Mouse (Mus musculus) MEL-GATA-1-ER (cell line): Measurements from ENCODE around the gene Plcl1.

Source experiments
- DNase-seq: peaks from one replicate; pipeline ENCODE4 v3.0.0-alpha.2; 2012; ENCODE audit warnings: low read depth; ENCODE audit errors: extremely low read depth

Gene Plcl1

GRCm38 (mm10) chr1:55606405-55606804, 200.7 kb downstream of the Plcl1 start:
- DNase-seq = no peak

GRCm38 (mm10) chr1:55612759-55613328, 207.1 kb downstream of the Plcl1 start:
- no peak for DNase-seq

DNA sequence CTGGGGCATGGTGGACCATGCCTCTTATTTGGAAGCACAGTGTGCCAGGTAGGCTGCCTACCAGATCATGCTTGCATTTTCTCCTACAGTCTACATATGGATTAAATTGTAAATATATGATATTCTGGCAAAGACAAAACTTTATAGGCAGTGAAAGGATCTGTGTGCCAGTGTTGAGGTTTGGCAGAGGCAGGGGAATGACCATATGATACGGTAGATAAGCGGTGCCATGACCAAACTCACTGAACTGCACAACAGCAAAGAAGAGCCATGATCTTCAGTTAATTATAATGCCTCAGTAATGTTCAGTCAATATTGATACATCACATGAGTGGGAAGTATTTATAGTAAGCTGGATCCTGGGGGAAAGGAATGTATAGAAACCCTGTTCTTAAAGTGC, 212.1 kb downstream of the Plcl1 start:
- no peak for DNase-seq

GRCm38 (mm10) chr1:55618617-55619286, 213.0 kb downstream of the Plcl1 start:
- DNase-seq = no peak

DNA sequence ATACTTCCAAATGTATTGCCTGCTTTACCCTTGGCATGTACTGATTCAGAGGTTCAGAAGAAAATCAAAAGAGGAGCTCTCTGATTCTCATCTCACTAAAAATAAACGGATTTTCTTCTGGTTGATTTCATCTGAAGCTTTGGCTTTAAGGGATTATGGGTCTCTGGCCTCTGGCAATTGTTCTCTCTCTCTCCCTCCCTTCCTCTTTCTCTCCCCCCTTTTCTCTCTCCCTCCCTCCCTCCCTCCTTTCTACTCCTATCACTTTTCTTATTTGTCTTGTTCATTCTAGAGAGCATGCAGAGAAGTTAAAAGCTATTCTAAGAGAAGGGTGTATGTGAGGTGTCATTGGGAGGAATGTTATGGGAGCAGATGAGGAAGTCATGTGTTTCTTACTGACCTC, 225.8 kb downstream of the Plcl1 start:
- DNase-seq = no peak

- DNase-seq = no peak
Measured at GRCm38 (mm10) chr1:55632024-55632423, 226.3 kb downstream of the Plcl1 start.

- no peak for DNase-seq
Measured at GRCm38 (mm10) chr1:55633326-55633725, 227.6 kb downstream of the Plcl1 start.

DNA sequence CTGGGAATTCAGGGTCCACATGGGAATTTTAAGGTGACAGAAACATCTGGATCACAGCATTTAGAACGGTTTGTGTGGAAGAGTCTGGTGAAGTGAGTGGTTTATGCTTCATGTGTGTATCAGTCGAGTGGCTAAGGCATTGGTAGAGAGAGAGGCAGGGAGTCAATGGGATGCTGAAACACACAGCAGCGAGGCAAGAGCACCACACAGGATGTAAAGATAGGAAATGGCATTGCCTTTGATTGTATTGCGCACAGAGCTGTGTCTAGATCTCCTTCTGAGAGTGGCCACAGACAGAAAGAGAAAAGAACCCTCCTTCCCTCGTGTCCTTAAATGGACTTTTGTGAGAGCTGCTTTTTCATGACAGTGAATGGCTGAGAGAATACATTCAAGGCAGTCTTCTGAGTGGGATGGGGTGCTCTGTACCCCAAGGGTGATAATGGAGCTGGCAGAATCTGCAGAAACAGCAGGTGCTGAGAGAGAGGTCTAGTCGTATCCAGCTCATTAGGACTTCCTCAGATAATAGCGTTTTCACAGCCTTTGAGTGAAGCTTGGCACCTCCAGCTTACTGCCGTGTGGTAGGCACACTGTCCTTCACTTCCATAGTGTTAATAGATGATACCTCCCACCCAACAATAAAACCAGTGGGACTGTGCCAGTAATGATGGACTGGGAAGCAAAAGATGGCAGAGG, 253.9 kb downstream of the Plcl1 start:
- DNase-seq = no peak

DNA sequence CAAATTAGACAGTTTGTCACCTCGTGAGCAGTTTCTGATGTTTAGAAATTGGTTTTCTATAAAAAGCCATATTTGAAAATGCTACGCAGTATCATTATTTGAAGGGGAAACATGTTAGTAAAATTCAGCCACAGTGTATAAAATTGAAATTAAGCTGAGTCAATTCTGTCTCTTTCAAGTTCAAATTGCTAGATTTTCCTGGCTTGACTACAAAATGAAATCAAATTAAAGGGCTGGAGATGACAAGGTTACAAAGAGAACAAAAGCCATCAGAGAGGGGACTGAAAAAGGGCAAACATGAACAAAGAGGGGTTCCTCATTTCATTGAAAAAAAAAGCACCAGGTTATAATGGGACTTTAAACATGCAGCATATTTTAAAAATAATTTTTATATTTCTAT, 255.7 kb downstream of the Plcl1 start:
- no peak for DNase-seq

GRCm38 (mm10) chr1:55665137-55665827, 259.6 kb downstream of the Plcl1 start:
- DNase-seq = no peak

- no peak for DNase-seq
Measured at GRCm38 (mm10) chr1:55665828-55666673, 260.3 kb downstream of the Plcl1 start.

DNA sequence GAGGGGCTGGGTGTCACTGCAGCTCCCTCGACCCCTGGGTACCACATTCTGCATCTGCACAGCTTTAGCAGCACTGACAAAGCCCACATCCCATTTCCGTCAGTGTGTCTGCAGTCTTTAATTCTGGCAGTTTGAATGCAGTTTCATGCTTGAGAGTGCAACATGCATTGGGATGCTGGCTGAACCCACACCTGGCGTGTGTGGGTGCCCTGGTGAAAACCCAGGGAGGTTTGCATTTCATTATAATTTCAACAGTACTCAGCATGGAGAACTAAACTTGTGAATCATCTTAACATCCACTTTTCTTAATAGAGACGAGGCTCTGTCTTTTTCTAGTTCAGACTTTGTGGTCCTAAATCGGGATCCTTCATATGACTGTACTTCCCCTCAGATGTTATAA, 261.1 kb downstream of the Plcl1 start:
- DNase-seq = no peak

GRCm38 (mm10) chr1:55668622-55669237, 263.0 kb downstream of the Plcl1 start:
- DNase-seq = no peak

- no peak for DNase-seq
Measured at GRCm38 (mm10) chr1:55682676-55683075, 277.0 kb downstream of the Plcl1 start.

- no peak for DNase-seq
Measured at GRCm38 (mm10) chr1:55686261-55686660, 280.5 kb downstream of the Plcl1 start.

DNA sequence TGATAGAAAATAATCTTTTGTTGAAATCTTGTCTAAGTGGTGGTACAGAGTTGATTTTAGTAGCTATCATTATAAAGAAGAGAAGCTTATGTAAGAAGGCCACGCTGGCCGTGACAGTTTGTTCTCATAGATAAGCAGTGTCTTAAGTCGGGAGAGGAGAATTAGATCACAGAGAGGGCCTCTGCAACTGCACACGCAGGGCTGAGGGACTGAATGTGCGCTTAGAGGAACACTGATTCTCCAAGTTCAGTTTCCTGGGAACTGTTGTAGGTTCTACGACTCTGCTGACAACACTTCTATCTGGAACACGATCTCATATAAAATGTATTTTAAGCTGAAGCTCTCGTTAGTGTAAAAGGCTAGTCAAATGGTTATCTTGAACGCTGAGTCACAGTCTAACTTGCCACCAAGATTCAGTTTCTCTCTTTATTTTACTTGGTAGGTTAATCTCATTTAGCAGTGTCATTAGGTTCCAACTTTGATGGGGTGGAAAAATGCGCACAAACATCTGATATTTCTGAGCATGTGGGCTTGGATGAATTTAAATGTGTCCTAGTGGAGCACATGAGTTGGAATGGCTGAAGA, 288.0 kb downstream of the Plcl1 start:
- DNase-seq = no peak

- DNase-seq = no peak
Measured at GRCm38 (mm10) chr1:55696206-55696605, 290.5 kb downstream of the Plcl1 start.

GRCm38 (mm10) chr1:55699393-55699970, 293.8 kb downstream of the Plcl1 start:
- no peak for DNase-seq

DNA sequence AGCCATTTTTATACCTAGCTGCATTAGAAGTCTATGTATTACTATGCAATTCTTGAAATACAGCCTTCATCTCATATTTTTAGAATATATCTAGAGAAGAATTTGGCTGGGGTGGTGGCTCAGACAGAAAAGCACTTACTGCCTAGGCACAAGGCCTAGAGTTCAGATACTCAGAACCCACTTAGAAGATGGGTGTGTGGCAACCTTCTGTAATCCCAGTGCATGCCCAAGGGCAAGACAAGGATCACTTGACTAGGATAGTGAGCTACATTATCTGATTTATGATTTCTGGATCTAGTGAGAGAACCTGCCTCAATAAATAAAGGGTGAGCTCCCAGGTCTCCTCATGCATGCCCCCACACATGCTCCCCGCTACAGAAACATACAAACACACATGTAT, 294.3 kb downstream of the Plcl1 start:
- DNase-seq = no peak

GRCm38 (mm10) chr1:55700726-55701125, 295.0 kb downstream of the Plcl1 start:
- DNase-seq = no peak
